Mouse (Mus musculus) limb, embryonic 14.5 days (tissue): ENCODE results near the gene Gm21987. TPM values are rescaled to one million over a fixed set of nuclear protein-coding genes. Genes with fewer than 3 reads are reported as not detected.

Experiments
- ATAC-seq: fragments of 200-750 bp; cut with Nextera tagmentation; 2 replicates; pipeline ENCODE4 v1.8.0; 2017; ENCODE audit warnings: low read depth, moderate number of reproducible peaks, moderate TSS enrichment; ENCODE audit not compliant: low FRiP score
- DNase-seq: peaks from one replicate; pipeline ENCODE4 v3.0.0-alpha.2; 2015; ENCODE audit warnings: low spot score
- H3K27ac ChIP-seq: fragments of 300-500 bp; sonication (generic); replicated peaks from 2 replicates; pipeline ENCODE4 v1.5.1; 2014; ENCODE audit warnings: low read depth, mild to moderate bottlenecking, low read length, moderate library complexity, mixed read lengths
- H3K27me3 ChIP-seq: fragments of 300-500 bp; sonication (generic); 2 replicates; pipeline ENCODE4 v1.6.1; 2014; ENCODE audit warnings: low read length, mixed read lengths; ENCODE audit not compliant: control insufficient read depth, insufficient read depth
- H3K36me3 ChIP-seq: fragments of 300-500 bp; sonication (generic); 2 replicates; pipeline ENCODE4 v1.6.1; 2014; ENCODE audit warnings: mild to moderate bottlenecking, low read length, moderate library complexity, mixed read lengths; ENCODE audit not compliant: control insufficient read depth, insufficient read depth
- H3K4me1 ChIP-seq: fragments of 300-500 bp; sonication (generic); 2 replicates; pipeline ENCODE4 v1.6.1; 2014; ENCODE audit warnings: antibody characterized with exemption, low read length, mixed read lengths; ENCODE audit not compliant: control insufficient read depth, insufficient read depth
- H3K4me2 ChIP-seq: fragments of 300-500 bp; sonication (generic); replicated peaks from 2 replicates; pipeline ENCODE4 v1.6.1; 2014; ENCODE audit warnings: low read depth, mild to moderate bottlenecking, low read length, moderate library complexity; ENCODE audit not compliant: severe bottlenecking
- H3K4me3 ChIP-seq: fragments of 300-500 bp; sonication (generic); replicated peaks from 2 replicates; pipeline ENCODE4 v1.5.1; 2014; ENCODE audit warnings: low read length
- H3K9ac ChIP-seq: fragments of 300-500 bp; sonication (generic); 2 replicates; pipeline ENCODE4 v1.6.1; 2014; ENCODE audit warnings: mild to moderate bottlenecking, low read depth, low read length, moderate library complexity; ENCODE audit not compliant: severe bottlenecking
- H3K9me3 ChIP-seq: fragments of 300-500 bp; sonication (generic); 2 replicates; pipeline ENCODE4 v1.6.1; 2016; ENCODE audit warnings: low read length; ENCODE audit not compliant: control insufficient read depth
- POLR2A ChIP-seq: fragments of 200-500 bp; IDR thresholded peaks from 2 replicates; pipeline ENCODE4 v1.8.0; 2012; ENCODE audit warnings: inconsistent platforms, mild to moderate bottlenecking, moderate library complexity, borderline replicate concordance; ENCODE audit not compliant: insufficient read depth, insufficient read length; ENCODE audit errors: extremely low read depth
- WGBS: fragments of 180-500 bp; shearing (Covaris S2); extraction: QIAGEN DNeasy Blood & Tissue Kit; methylation state at CpG from one replicate; pipeline ENCODE4 v1.1.7; 2014; 5-methylcytosine and 5-hydroxymethylcytosine counted together
- polyA plus RNA-seq, 2 experiments: library from polyadenylated mRNA; depleted of rRNA in 1 of 2; stranded (reverse) in 1 of 2; unstranded in 1 of 2; fragments of >200 nt; fragmentation: Nextera tagmentation in 1 of 2; extraction: Ambion mirVana in 1 of 2; gene quantifications; 2 replicates each; pipeline versions ENCODE4 v1.2.1 to v1.2.3; 2012 to 2014

Gene Gm21987
- polyA plus RNA-seq, 2 experiments: not detected

DNA sequence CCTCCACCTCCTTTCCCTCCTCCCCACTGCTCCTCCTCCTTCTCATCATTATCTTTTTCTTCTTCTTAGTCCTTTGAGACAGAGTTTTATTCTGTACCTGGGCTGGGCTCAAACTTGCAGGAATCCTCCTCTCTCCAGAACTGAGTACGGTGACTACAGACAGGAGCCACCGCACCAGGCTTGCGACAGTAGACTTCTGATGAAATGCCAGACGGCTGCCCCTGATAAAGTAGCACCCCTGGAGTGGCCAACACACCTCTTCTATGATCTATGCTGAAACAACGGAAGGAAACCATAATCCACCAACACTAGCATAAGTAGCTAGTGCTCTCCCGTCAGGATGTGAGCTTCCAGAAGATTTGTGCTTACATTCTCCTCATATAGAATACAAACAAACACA is 40.5 kb downstream of the Gm21987 start:
- ATAC-seq (no peak), DNase-seq (no peak)
- H3K4me1 ChIP-seq: no peaks in the 10 kb centered on the region
- no peaks in the 10 kb centered on the region for H3K9me3 ChIP-seq
- no peaks in the 10 kb centered on the region for H3K27me3 ChIP-seq
- no peaks in the 10 kb centered on the region for H3K36me3 ChIP-seq
- no peak overlapping the region for H3K27ac ChIP-seq
- no peak for TF ChIP-seq POLR2A
- H3K9ac ChIP-seq: no peak overlapping the region
- whole genome bisulfite sequencing: 79% methylated on average over 6 of the region's 6 CpGs
- H3K4me2 ChIP-seq: no peak overlapping the region
- no peak overlapping the region for H3K4me3 ChIP-seq

DNA sequence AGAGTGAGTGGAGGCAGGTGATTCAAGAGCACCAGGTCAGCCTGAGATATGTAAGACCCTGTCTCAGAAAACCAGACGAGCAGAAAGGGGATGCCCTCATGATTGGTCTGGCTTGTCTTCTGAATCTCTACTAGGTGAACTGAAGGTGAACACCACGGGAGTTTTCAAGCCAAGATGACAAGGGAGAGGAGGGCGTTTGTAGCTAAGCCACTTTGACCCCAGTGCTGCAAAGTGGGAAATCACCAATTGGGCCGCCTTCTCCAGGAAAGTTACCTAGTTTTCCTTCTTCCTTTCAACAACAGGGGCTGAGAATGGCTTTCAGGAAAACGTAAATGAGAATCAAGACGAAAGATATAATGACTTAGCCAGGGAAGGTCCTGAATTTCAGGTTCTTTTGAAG is 41.9 kb downstream of the Gm21987 start:
- ATAC-seq (no peak), DNase-seq (no peak)
- Histone ChIP-seq H3K4me1 (no peaks in the 10 kb centered on the region), H3K27ac (no peak overlapping the region), H3K36me3 (no peaks in the 10 kb centered on the region), H3K9me3 (no peaks in the 10 kb centered on the region), H3K9ac (no peak overlapping the region), H3K27me3 (no peaks in the 10 kb centered on the region), H3K4me3 (no peak overlapping the region), H3K4me2 (no peak overlapping the region)
- TF ChIP-seq POLR2A: no peak
- 69% methylated on average over 6 of the region's 6 CpGs for WGBS

- 76% methylated on average over 8 of the region's 8 CpGs for WGBS
Observed at GRCm38 (mm10) chr16:38389284-38389893, 42.5 kb downstream of the Gm21987 start.

GRCm38 (mm10) chr16:38390322-38390721 is 43.5 kb downstream of the Gm21987 start:
- ATAC-seq: no peak
- H3K27me3 ChIP-seq: no peaks in the 10 kb centered on the region
- no peaks in the 10 kb centered on the region for H3K36me3 ChIP-seq
- no peak overlapping the region for H3K4me3 ChIP-seq
- H3K27ac ChIP-seq: no peak overlapping the region
- H3K9ac ChIP-seq: no peak overlapping the region
- 93% methylated on average over 7 of the region's 7 CpGs for WGBS
- no peak for TF ChIP-seq POLR2A
- no peak for DNase-seq
- H3K4me2 ChIP-seq: no peak overlapping the region
- no peaks in the 10 kb centered on the region for H3K9me3 ChIP-seq
- H3K4me1 ChIP-seq: no peaks in the 10 kb centered on the region

More at GRCm38 (mm10) chr16:38389284-38389893, 42.5 kb downstream of the Gm21987 start:
- H3K27me3 ChIP-seq: no peaks in the 10 kb centered on the region
- H3K4me1 ChIP-seq: no peaks in the 10 kb centered on the region
- no peak for TF ChIP-seq POLR2A
- no peak overlapping the region for H3K4me2 ChIP-seq
- DNase-seq: no peak
- no peak for ATAC-seq
- no peaks in the 10 kb centered on the region for H3K9me3 ChIP-seq
- no peaks in the 10 kb centered on the region for H3K36me3 ChIP-seq
- H3K4me3 ChIP-seq: no peak overlapping the region
- H3K27ac ChIP-seq: no peak overlapping the region
- H3K9ac ChIP-seq: no peak overlapping the region

DNA sequence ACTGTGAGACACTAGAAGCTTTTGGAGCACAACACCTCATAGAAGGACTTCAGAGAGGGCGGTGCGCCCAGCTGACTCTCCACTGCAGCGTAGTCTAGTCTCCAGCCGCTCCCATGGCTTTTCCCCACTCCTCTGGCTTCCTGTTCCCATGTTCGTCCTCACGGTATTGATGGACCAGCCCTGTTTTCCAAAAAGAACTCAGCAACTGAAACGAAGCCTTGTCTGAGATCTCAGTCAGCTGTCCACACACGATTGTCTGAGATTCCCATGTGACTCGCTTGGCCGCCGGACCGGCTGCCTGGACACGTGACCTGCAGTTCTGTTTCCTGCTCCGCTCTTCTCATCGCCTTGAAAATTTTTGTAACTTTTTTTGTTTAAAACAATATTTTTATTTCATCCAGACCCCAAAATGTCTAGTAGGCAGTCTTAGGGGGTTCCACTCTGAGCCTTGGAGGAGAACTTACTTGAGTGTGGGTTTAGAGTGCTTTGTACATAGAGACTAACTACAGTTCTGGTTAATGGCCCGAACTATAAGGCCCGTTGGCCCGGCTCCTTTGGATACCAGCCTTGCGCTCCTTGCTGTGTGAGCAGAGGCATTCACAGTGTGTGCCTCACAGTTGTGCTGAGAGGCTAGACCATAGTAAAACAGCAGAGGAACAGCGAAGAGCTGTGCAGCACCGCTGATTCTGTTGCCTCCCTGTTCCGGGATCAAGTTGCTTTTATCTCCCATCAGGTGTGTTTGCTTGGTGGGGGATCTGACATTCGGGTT is 45.5 kb downstream of the Gm21987 start:
- WGBS: 72% methylated on average over 23 of the region's 23 CpGs
- no peak overlapping the region for H3K4me2 ChIP-seq
- no peak for TF ChIP-seq POLR2A
- no peaks in the 10 kb centered on the region for H3K27me3 ChIP-seq
- H3K4me1 ChIP-seq: peaks cover 8% of the 10 kb centered on the region
- H3K9me3 ChIP-seq: no peaks in the 10 kb centered on the region
- no peak overlapping the region for H3K4me3 ChIP-seq
- H3K27ac ChIP-seq: no peak overlapping the region
- peak; percentile 21 for ATAC-seq
- H3K36me3 ChIP-seq: no peaks in the 10 kb centered on the region
- no peak overlapping the region for H3K9ac ChIP-seq
- DNase-seq: peak; percentile 14
